Mouse (Mus musculus) MEL (cell line): Measurements from ENCODE around the gene Egfem1.

ENCODE experiments used
- CTCF ChIP-seq, 3 experiments: IDR thresholded peaks in 2 of 3; conservative IDR thresholded peaks in 1 of 3; 2 replicates each; pipeline ENCODE4 v1.5.1; 2011 to 2012; ENCODE audit warnings: low read length in 3 of 3, low read depth in 2 of 3, mild to moderate bottlenecking in 2 of 3, improper control_type of control experiment in 1 of 3, inconsistent platforms in 1 of 3, mixed read lengths in 1 of 3, moderate library complexity in 1 of 3; ENCODE audit not compliant: control insufficient read depth in 1 of 3, insufficient read depth in 1 of 3, poor library complexity in 1 of 3, severe bottlenecking in 1 of 3
- EP300 ChIP-seq, 2 experiments: IDR thresholded peaks; 2 replicates each; pipeline ENCODE4 v1.6.1; 2011; ENCODE audit warnings: improper control_type of control experiment in 2 of 2, low read length in 2 of 2, low read depth in 1 of 2, mild to moderate bottlenecking in 1 of 2
- GATA1 ChIP-seq: IDR thresholded peaks from 2 replicates; pipeline ENCODE4 v1.6.1; 2011; ENCODE audit warnings: low read depth, low read length, improper control_type of control experiment
- KAT2A ChIP-seq: conservative IDR thresholded peaks from 2 replicates; pipeline ENCODE4 v1.6.1; 2012; ENCODE audit warnings: low read depth, low read length, improper control_type of control experiment, inconsistent platforms
- USF1 ChIP-seq: IDR thresholded peaks from 2 replicates; pipeline ENCODE4 v1.6.1; 2014; ENCODE audit warnings: low read depth, mild to moderate bottlenecking, inconsistent platforms, low read length, improper control_type of control experiment, moderate library complexity
- ZC3H11A ChIP-seq: IDR thresholded peaks from 2 replicates; pipeline ENCODE4 v1.6.1; 2012; ENCODE audit warnings: low read depth, mild to moderate bottlenecking, inconsistent platforms, low read length, improper control_type of control experiment

GRCm38 (mm10) chr3:29047273-29047932 is 34.4 kb upstream of the Egfem1 start:
- TF ChIP-seq CTCF (IDR thresholded peaks at IDR 0.05 in 2 of 3, conservative IDR thresholded peaks at IDR 0.05 in 1 of 3; ENCODE audit: control insufficient read depth in 1 of 3, insufficient read depth in 1 of 3, low read depth in 2 of 3, low read length in 3 of 3, poor library complexity in 1 of 3, severe bottlenecking in 1 of 3) (no peak), USF1 (no peak), ZC3H11A (no peak), GATA1 (no peak), EP300 (IDR thresholded peaks at IDR 0.05; ENCODE audit: low read depth in 1 of 2, low read length in 2 of 2) (no peak), KAT2A (no peak)
